Mouse (Mus musculus): Measurements from ENCODE around the gene Adcyap1r1.

- TF ChIP-seq CHD2 (IDR thresholded peaks at IDR 0.05; ENCODE audit: low read length) (no peak), MAZ (IDR thresholded peaks at IDR 0.05; ENCODE audit: low read depth, low read length) (no peak), JUND (conservative IDR thresholded peaks at IDR 0.05; ENCODE audit: low read depth, low read length) (no peak), POLR2A (IDR thresholded peaks at IDR 0.05; ENCODE audit: low read depth, low read length) (no peak), IRF4 (IDR thresholded peaks at IDR 0.05; ENCODE audit: low read depth, low read length) (no peak), UBTF (IDR thresholded peaks at IDR 0.05; ENCODE audit: low read depth, low read length) (no peak), GABPA (IDR thresholded peaks at IDR 0.05; ENCODE audit: insufficient replicate concordance, low read depth, low read length) (no peak), ZC3H11A (IDR thresholded peaks at IDR 0.05; ENCODE audit: low read depth, low read length) (no peak), HCFC1 (IDR thresholded peaks at IDR 0.05; ENCODE audit: low read depth, low read length) (no peak)
Measured at GRCm38 (mm10) chr6:55465311-55465710, 13.5 kb downstream of the Adcyap1r1 start.

Measured in CH12.LX (cell line).